ENCODE assay signal across 13 mouse cellular contexts in the genomic region with DNA sequence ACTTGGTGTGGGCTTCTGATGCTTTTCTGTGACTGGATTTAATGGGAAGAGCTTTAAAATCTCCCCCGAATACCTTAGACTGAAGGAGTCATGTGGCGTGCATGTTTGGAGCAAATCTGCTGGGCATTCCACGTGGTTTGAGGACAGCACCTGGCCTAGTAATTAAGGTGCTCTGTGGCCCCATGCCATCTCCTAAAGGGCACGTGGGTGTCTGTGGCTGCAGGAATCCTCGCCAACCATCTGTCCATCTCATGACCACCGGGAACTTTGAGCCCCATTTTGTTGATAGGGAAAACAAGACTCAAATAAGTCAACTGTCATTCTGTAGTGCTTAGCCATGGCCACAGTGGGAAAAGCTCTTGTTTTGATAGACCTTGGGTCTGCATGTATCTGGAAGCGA.
"Had no signal": no experiment of that assay in that cellular context is flagged by ENCODE, and none has a peak within 500 bp of the region (broad histone marks: within the 10 kb centered on the region; RNA-seq: fewer than 3 reads in every experiment).

No protein-coding gene starts in this region.

- H3K27ac ChIP-seq: kidney, postnatal 0 days; left cerebral cortex, adult 2 months; limb, embryonic 10.5 days; liver, embryonic 13.5 days; lung, embryonic 15.5 days; macrophage; midbrain, embryonic 12.5 days; stomach, embryonic 15.5 days had no signal

- H3K4me3 ChIP-seq: left cerebral cortex, adult 2 months; limb, embryonic 10.5 days; liver, embryonic 13.5 days; lung, embryonic 15.5 days; midbrain, embryonic 12.5 days; stomach, embryonic 15.5 days had no signal

- DNase-seq: liver, embryonic 13.5 days; liver, postnatal 0 days; lung, postnatal 14 days; right cerebral cortex, postnatal 14 days; thymus, adult 2 months; thymus, postnatal 36 days had no signal
